Mouse (Mus musculus) stomach, postnatal 0 days (tissue): ENCODE data around the gene Slc16a10. TPM values are rescaled to one million over a fixed set of nuclear protein-coding genes. Genes with fewer than 3 reads are reported as not detected.

Experiments used
- ATAC-seq: fragments of 200-750 bp; cut with Nextera tagmentation; 2 replicates; pipeline ENCODE4 v1.8.0; 2017; ENCODE audit not compliant: low FRiP score, low TSS enrichment
- DNase-seq: peaks from one replicate; pipeline ENCODE4 v3.0.0-alpha.2; 2016; ENCODE audit warnings: low spot score
- H3K27ac ChIP-seq: fragments of 300-500 bp; sonication (generic); replicated peaks from 2 replicates; pipeline ENCODE4 v1.5.1; 2014; ENCODE audit warnings: mild to moderate bottlenecking, control low read depth
- H3K27me3 ChIP-seq: fragments of 300-500 bp; sonication (generic); 2 replicates; pipeline ENCODE4 v1.6.1; 2014; ENCODE audit warnings: low read length; ENCODE audit not compliant: control insufficient read depth, insufficient read depth
- H3K36me3 ChIP-seq: fragments of 300-500 bp; sonication (generic); 2 replicates; pipeline ENCODE4 v1.6.1; 2014; ENCODE audit warnings: low read length, mixed read lengths; ENCODE audit not compliant: control insufficient read depth, insufficient read depth
- H3K4me1 ChIP-seq: fragments of 300-500 bp; sonication (generic); replicated peaks from 2 replicates; pipeline ENCODE4 v1.6.1; 2014; ENCODE audit warnings: antibody characterized with exemption; ENCODE audit not compliant: control insufficient read depth, insufficient read depth
- H3K4me2 ChIP-seq: fragments of 300-500 bp; sonication (generic); replicated peaks from 2 replicates; pipeline ENCODE4 v1.6.1; 2014; ENCODE audit warnings: low read depth, mild to moderate bottlenecking, control low read depth, moderate library complexity
- H3K4me3 ChIP-seq: fragments of 300-500 bp; sonication (generic); 2 replicates; pipeline ENCODE4 v1.5.1; 2014; ENCODE audit warnings: low read depth, low read length, control low read depth
- H3K9ac ChIP-seq: fragments of 300-500 bp; sonication (generic); 2 replicates; pipeline ENCODE4 v1.6.1; 2014; ENCODE audit warnings: mild to moderate bottlenecking, low read length, control low read depth, mixed read lengths
- H3K9me3 ChIP-seq: fragments of 300-500 bp; sonication (generic); 2 replicates; pipeline ENCODE4 v1.6.1; 2016; ENCODE audit warnings: low read length; ENCODE audit not compliant: control insufficient read depth
- CTCF ChIP-seq: IDR thresholded peaks from 2 replicates; pipeline ENCODE4 v1.5.1; 2016; ENCODE audit warnings: antibody characterized with exemption, low read depth, mild to moderate bottlenecking, moderate library complexity
- EP300 ChIP-seq: optimal IDR thresholded peaks from 2 replicates; pipeline ENCODE3; 2016; ENCODE audit warnings: antibody characterized with exemption
- WGBS: fragments of 180-500 bp; shearing (Covaris S2); extraction: QIAGEN DNeasy Blood & Tissue Kit; methylation state at CpG from one replicate; pipeline ENCODE4 v1.1.7; 2014; 5-methylcytosine and 5-hydroxymethylcytosine counted together
- polyA plus RNA-seq: library from polyadenylated mRNA; unstranded; fragments of >200 nt; fragmentation: Nextera tagmentation; extraction: Ambion mirVana; gene quantifications from 2 replicates; pipeline ENCODE4 v1.2.1, GENCODE M21; 2015

The Slc16a10 gene
- polyA plus RNA-seq, 1 experiment from 2014 or later = 2.6 TPM

DNA sequence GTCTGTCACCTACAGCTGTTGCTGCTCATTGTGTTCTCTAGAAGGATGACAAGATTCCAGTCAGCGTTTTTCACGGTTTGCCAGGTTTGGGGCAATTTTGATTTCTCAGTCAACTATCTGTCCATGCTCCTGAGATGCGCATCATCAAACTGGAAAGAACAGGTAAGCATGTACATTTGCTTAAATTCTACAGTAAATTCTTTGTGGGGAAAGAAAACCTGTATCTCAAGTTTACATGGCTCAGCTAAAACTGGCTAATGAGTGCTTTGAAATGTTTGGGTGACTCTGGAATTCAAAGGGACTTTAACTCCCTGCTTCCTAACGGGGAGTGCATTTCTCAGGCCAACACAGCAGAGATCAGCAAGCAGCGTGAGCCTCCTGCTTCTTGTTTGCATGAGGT is 80.1 kb downstream of the Slc16a10 start:
- WGBS = 82% methylated on average over 5 of the region's 5 CpGs
- Histone ChIP-seq H3K9me3 (no peaks in the 10 kb centered on the region), H3K27me3 (no peaks in the 10 kb centered on the region), H3K9ac (no peak overlapping the region), H3K4me2 (no peak overlapping the region), H3K4me3 (no peak overlapping the region), H3K4me1 (no peaks in the 10 kb centered on the region), H3K36me3 (no peaks in the 10 kb centered on the region), H3K27ac (no peak overlapping the region)
- DNase-seq (no peak), ATAC-seq (no peak)
- TF ChIP-seq EP300 (no peak), CTCF (no peak)

GRCm38 (mm10) chr10:40058786-40059120 is 83.3 kb downstream of the Slc16a10 start:
- DNase-seq (no peak), ATAC-seq (no peak)
- Histone ChIP-seq H3K9me3 (no peaks in the 10 kb centered on the region), H3K9ac (no peak overlapping the region), H3K27me3 (no peaks in the 10 kb centered on the region), H3K36me3 (no peaks in the 10 kb centered on the region), H3K27ac (no peak overlapping the region), H3K4me2 (no peak overlapping the region), H3K4me1 (no peaks in the 10 kb centered on the region), H3K4me3 (no peak overlapping the region)
- WGBS = 85% methylated on average over 3 of the region's 3 CpGs
- TF ChIP-seq EP300 = no peak
- TF ChIP-seq CTCF = no peak

GRCm38 (mm10) chr10:40058062-40058785 is 83.8 kb downstream of the Slc16a10 start:
- Histone ChIP-seq H3K4me3 (no peak overlapping the region), H3K9ac (no peak overlapping the region), H3K4me2 (no peak overlapping the region), H3K27ac (no peak overlapping the region), H3K9me3 (no peaks in the 10 kb centered on the region), H3K36me3 (no peaks in the 10 kb centered on the region), H3K27me3 (no peaks in the 10 kb centered on the region), H3K4me1 (no peaks in the 10 kb centered on the region)
- no peak for TF ChIP-seq CTCF
- no peak for TF ChIP-seq EP300
- ATAC-seq (no peak), DNase-seq (no peak)
- 59% methylated on average over 6 of the region's 6 CpGs for WGBS

DNA sequence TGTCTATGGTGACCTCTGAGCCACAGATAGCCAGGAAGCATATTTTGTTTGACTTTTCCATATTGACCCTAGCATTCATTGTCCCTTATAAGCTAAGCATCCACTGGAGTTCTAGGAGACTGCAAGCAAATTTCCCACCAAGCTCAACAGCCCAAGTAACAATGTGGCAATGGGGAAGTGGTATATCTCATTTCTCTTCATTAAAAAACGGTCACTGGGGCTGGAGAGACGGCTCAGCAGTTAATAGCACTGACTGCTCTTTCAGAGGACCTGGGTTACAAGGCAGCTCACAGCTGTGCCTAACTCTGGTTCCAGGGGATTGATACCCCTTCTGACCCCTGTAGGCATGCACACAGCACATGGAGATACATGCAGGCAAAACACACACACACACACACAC is 84.4 kb downstream of the Slc16a10 start:
- H3K4me1 ChIP-seq = no peaks in the 10 kb centered on the region
- 69% methylated on average over 2 of the region's 2 CpGs for WGBS
- H3K9ac ChIP-seq = no peak overlapping the region
- DNase-seq (no peak), ATAC-seq (no peak)
- H3K9me3 ChIP-seq = no peaks in the 10 kb centered on the region
- no peaks in the 10 kb centered on the region for H3K27me3 ChIP-seq
- TF ChIP-seq CTCF (no peak), EP300 (no peak)
- no peak overlapping the region for H3K4me2 ChIP-seq
- no peak overlapping the region for H3K27ac ChIP-seq
- no peak overlapping the region for H3K4me3 ChIP-seq
- no peaks in the 10 kb centered on the region for H3K36me3 ChIP-seq

- ATAC-seq (no peak), DNase-seq (no peak)
- Histone ChIP-seq H3K4me2 (no peak overlapping the region), H3K36me3 (no peaks in the 10 kb centered on the region), H3K9ac (no peak overlapping the region), H3K9me3 (no peaks in the 10 kb centered on the region), H3K27me3 (no peaks in the 10 kb centered on the region), H3K4me1 (no peaks in the 10 kb centered on the region), H3K27ac (no peak overlapping the region), H3K4me3 (no peak overlapping the region)
- no peak for TF ChIP-seq EP300
- TF ChIP-seq CTCF = no peak
- WGBS = 79% methylated on average over 8 of the region's 8 CpGs
Observed at GRCm38 (mm10) chr10:40054455-40054854, 87.6 kb downstream of the Slc16a10 start.

- no peak overlapping the region for H3K9ac ChIP-seq
- H3K9me3 ChIP-seq = no peaks in the 10 kb centered on the region
- H3K4me2 ChIP-seq = no peak overlapping the region
- DNase-seq (no peak), ATAC-seq (no peak)
- H3K36me3 ChIP-seq = no peaks in the 10 kb centered on the region
- no peaks in the 10 kb centered on the region for H3K4me1 ChIP-seq
- TF ChIP-seq CTCF (no peak), EP300 (no peak)
- H3K27me3 ChIP-seq = no peaks in the 10 kb centered on the region
- 89% methylated on average over 4 of the region's 4 CpGs for WGBS
- no peak overlapping the region for H3K4me3 ChIP-seq
- H3K27ac ChIP-seq = no peak overlapping the region
Observed at GRCm38 (mm10) chr10:40053896-40054295, 88.2 kb downstream of the Slc16a10 start.
